In genomic region chr11:110010836-110011546, GRCm38 (mm10) we compare ENCODE assay signal across 28 mouse cellular contexts. TPM values are rescaled to one million over a fixed set of nuclear protein-coding genes. Genes with fewer than 3 reads are reported as not detected.
DNase-seq lines count a peak whose midpoint lies in the region; ATAC-seq and TF ChIP-seq lines count a peak whose summit lies in the region.
"Had no signal": no experiment of that assay in that cellular context is flagged by ENCODE, and none has a peak within 500 bp of the region (broad histone marks: within the 10 kb centered on the region; RNA-seq: fewer than 3 reads in every experiment).

No protein-coding gene starts in this region.

- no peaks in the 10 kb centered on the region for H3K27me3 ChIP-seq in liver, adult 2 months (ENCODE audit: control insufficient read depth, insufficient read depth, low read length)
- no peaks in the 10 kb centered on the region for H3K27me3 ChIP-seq in liver, embryonic 13.5 days
- H3K27me3 ChIP-seq in liver, embryonic 16.5 days (ENCODE audit: control insufficient read depth, insufficient read depth, low read depth, low read length): no peaks in the 10 kb centered on the region
- no peaks in the 10 kb centered on the region for H3K27me3 ChIP-seq in stomach, postnatal 0 days (ENCODE audit: control insufficient read depth, insufficient read depth, low read length)
- H3K27me3 ChIP-seq: embryonic facial prominence, embryonic 13.5 days; forebrain, embryonic 12.5 days; forebrain, embryonic 15.5 days; hindbrain, embryonic 12.5 days had no signal

- no peak for TF ChIP-seq CTCF in liver, adult 2 months (IDR thresholded peaks at IDR 0.05; ENCODE audit: low read depth, low read length)
- no peak for TF ChIP-seq CTCF in stomach, postnatal 0 days (IDR thresholded peaks at IDR 0.05; ENCODE audit: low read depth)
- TF ChIP-seq CTCF in left cerebral cortex, adult 2 months (IDR thresholded peaks at IDR 0.05): no peak

- TF ChIP-seq EP300 in stomach, postnatal 0 days (optimal IDR thresholded peaks at IDR 0.05): no peak

- no peak for TF ChIP-seq POLR2A in liver, adult 2 months (IDR thresholded peaks at IDR 0.05; ENCODE audit: extremely low read depth, insufficient read depth, low read length)

- no peaks in the 10 kb centered on the region for H3K9me3 ChIP-seq in liver, embryonic 13.5 days (replicated peaks)
- no peaks in the 10 kb centered on the region for H3K9me3 ChIP-seq in liver, embryonic 16.5 days (replicated peaks; ENCODE audit: control insufficient read depth, low read length)
- no peaks in the 10 kb centered on the region for H3K9me3 ChIP-seq in stomach, postnatal 0 days (ENCODE audit: control insufficient read depth, low read length)
- H3K9me3 ChIP-seq: embryonic facial prominence, embryonic 10.5 days; embryonic facial prominence, embryonic 13.5 days; forebrain, embryonic 12.5 days; forebrain, embryonic 15.5 days; hindbrain, embryonic 12.5 days had no signal

- intact Hi-C loops in left cerebral cortex, adult 2 months (cut with DNase I): no loop called here

- no peak overlapping the region for H3K4me2 ChIP-seq in liver, embryonic 13.5 days
- H3K4me2 ChIP-seq in liver, embryonic 16.5 days (ENCODE audit: low read depth, low read length): no peak overlapping the region
- no peak overlapping the region for H3K4me2 ChIP-seq in stomach, postnatal 0 days (replicated peaks; ENCODE audit: low read depth)
- H3K4me2 ChIP-seq: embryonic facial prominence, embryonic 13.5 days; forebrain, embryonic 12.5 days; forebrain, embryonic 15.5 days; heart, embryonic 11.5 days; hindbrain, embryonic 12.5 days had no signal

- ATAC-seq in liver, embryonic 13.5 days (ENCODE audit: low read depth): peak; percentile 71
- peak; percentile 93 for ATAC-seq in liver, embryonic 16.5 days (ENCODE audit: low read depth)
- ATAC-seq in stomach, postnatal 0 days (ENCODE audit: low FRiP score, low TSS enrichment): peak; percentile 71; the same call in 1 of the 2 replicates
- ATAC-seq: CD4-positive, CD25-positive, alpha-beta regulatory T cell, adult 4 months; forebrain, embryonic 15.5 days had no signal

- no peaks in the 10 kb centered on the region for H3K79me2 ChIP-seq in liver, adult 2 months (ENCODE audit: control insufficient read depth, insufficient read depth, low read length)

- DNase-seq in liver, adult 2 months (ENCODE audit: extremely low read depth, low read depth, low spot score): peak; percentile 100
- DNase-seq in liver: no peak
- no peak for DNase-seq in liver, embryonic 13.5 days
- no peak for DNase-seq in stomach, postnatal 0 days (ENCODE audit: low spot score)
- DNase-seq in left cerebral cortex, adult 2 months (ENCODE audit: extremely low spot score in 1 of 2, low spot score in 2 of 2): no peak
- no peak for DNase-seq in right cerebral cortex, postnatal 36 days (ENCODE audit: low spot score in 2 of 2)
- DNase-seq in cerebellum, adult 11-12 months: no peak
- DNase-seq: adrenal gland, adult 2 months; adrenal gland, postnatal 14 days; cerebellum, adult 11 months; cerebellum, adult 8-10 months; cerebellum, postnatal 10 days; cerebellum, postnatal 36 days; embryo, embryonic 11 days; gastrocnemius, adult 2 months; gastrocnemius, postnatal 14 days; heart, adult 11 months had no signal

- peaks cover 5% of the 10 kb centered on the region; the same call in 1 of the 2 replicates for H3K4me1 ChIP-seq in liver, adult 2 months (ENCODE audit: control insufficient read depth, insufficient read depth, low read length)
- H3K4me1 ChIP-seq in liver, embryonic 13.5 days (replicated peaks): no peaks in the 10 kb centered on the region
- H3K4me1 ChIP-seq in liver, embryonic 16.5 days (ENCODE audit: control insufficient read depth, low read depth, low read length): no peaks in the 10 kb centered on the region
- no peaks in the 10 kb centered on the region for H3K4me1 ChIP-seq in stomach, postnatal 0 days (replicated peaks; ENCODE audit: control insufficient read depth, insufficient read depth)
- H3K4me1 ChIP-seq: embryonic facial prominence, embryonic 10.5 days; embryonic facial prominence, embryonic 13.5 days; forebrain, embryonic 12.5 days; forebrain, embryonic 15.5 days; hindbrain, embryonic 12.5 days had no signal

- H3K36me3 ChIP-seq in liver, adult 2 months (ENCODE audit: control insufficient read depth, insufficient read depth, low read length): no peaks in the 10 kb centered on the region
- no peaks in the 10 kb centered on the region for H3K36me3 ChIP-seq in liver, embryonic 13.5 days
- no peaks in the 10 kb centered on the region for H3K36me3 ChIP-seq in liver, embryonic 16.5 days (ENCODE audit: control insufficient read depth, insufficient read depth)
- no peaks in the 10 kb centered on the region for H3K36me3 ChIP-seq in stomach, postnatal 0 days (ENCODE audit: control insufficient read depth, insufficient read depth, low read length)
- H3K36me3 ChIP-seq: embryonic facial prominence, embryonic 10.5 days; embryonic facial prominence, embryonic 13.5 days; forebrain, embryonic 12.5 days; forebrain, embryonic 15.5 days; hindbrain, embryonic 12.5 days had no signal

- H3K4me3 ChIP-seq in liver, adult 2 months (ENCODE audit: insufficient read depth, low read depth, low read length): no peak overlapping the region
- no peak overlapping the region for H3K4me3 ChIP-seq in liver, embryonic 13.5 days (replicated peaks)
- H3K4me3 ChIP-seq in liver, embryonic 16.5 days (ENCODE audit: low read depth, low read length): no peak overlapping the region
- H3K4me3 ChIP-seq in stomach, postnatal 0 days (ENCODE audit: low read depth, low read length): no peak overlapping the region
- H3K4me3 ChIP-seq in left cerebral cortex, adult 2 months: no peak overlapping the region
- H3K4me3 ChIP-seq: embryonic facial prominence, embryonic 10.5 days; embryonic facial prominence, embryonic 13.5 days; erythroblast, embryonic 14.5 days; forebrain, embryonic 12.5 days; forebrain, embryonic 15.5 days; gastrocnemius, adult 2 months; hindbrain, embryonic 12.5 days had no signal

- peak overlapping the region; percentile 98 for H3K27ac ChIP-seq in liver, adult 2 months (replicated peaks; ENCODE audit: insufficient read depth, low read depth, low read length)
- H3K27ac ChIP-seq in liver, embryonic 13.5 days: 0 out of 2 replicates have a peak overlapping the region, but pooled peaks have one; percentile 35
- peak overlapping the region; percentile 64 for H3K27ac ChIP-seq in liver, embryonic 16.5 days (ENCODE audit: low read length)
- H3K27ac ChIP-seq in stomach, postnatal 0 days (replicated peaks): no peak overlapping the region
- no peak overlapping the region for H3K27ac ChIP-seq in left cerebral cortex, adult 2 months
- H3K27ac ChIP-seq: embryonic facial prominence, embryonic 10.5 days; embryonic facial prominence, embryonic 13.5 days; forebrain, embryonic 12.5 days; forebrain, embryonic 15.5 days; gastrocnemius, adult 2 months; hindbrain, embryonic 12.5 days had no signal

- 7% methylated on average over 2 of the region's 2 CpGs for WGBS in liver, adult 2 months
- WGBS in liver, embryonic 13.5 days (ENCODE audit: insufficient replicate concordance): 27% methylated on average over 2 of the region's 2 CpGs
- WGBS in liver, embryonic 16.5 days (ENCODE audit: insufficient replicate concordance): 39% methylated on average over 2 of the region's 2 CpGs
- 49% methylated on average over 2 of the region's 2 CpGs for WGBS in stomach, postnatal 0 days

- no peak overlapping the region for H3K9ac ChIP-seq in liver, adult 2 months (ENCODE audit: low read depth, low read length)
- H3K9ac ChIP-seq in liver, embryonic 13.5 days: no peak overlapping the region
- no peak overlapping the region for H3K9ac ChIP-seq in liver, embryonic 16.5 days (ENCODE audit: low read depth, low read length)
- H3K9ac ChIP-seq in stomach, postnatal 0 days (ENCODE audit: low read length): no peak overlapping the region
- H3K9ac ChIP-seq: embryonic facial prominence, embryonic 13.5 days; forebrain, embryonic 12.5 days; forebrain, embryonic 15.5 days; hindbrain, embryonic 12.5 days had no signal

RNA-seq across cellular contexts. Expression of gene Abca8b, which starts 15.3 kb away (rescaled TPM):
- 35.7 and 44.2 TPM in 2 replicates for total RNA-seq in liver, adult 2 months (2014; rRNA removed)
- 8.6 and 12.2 TPM in 2 replicates for polyA plus RNA-seq in liver, adult 2 months (2012; rRNA removed)
- polyA plus RNA-seq in liver, embryonic 13.5 days (2015; fragmentation: Nextera tagmentation; extraction: Ambion mirVana): 3.2 and 4.3 TPM in 2 replicates
- 9.8 and 10.9 TPM in 2 replicates for polyA plus RNA-seq in liver, embryonic 16.5 days (2015; fragmentation: Nextera tagmentation; extraction: Ambion mirVana)
- 0.88 and 1.0 TPM in 2 replicates for polyA plus RNA-seq in stomach, postnatal 0 days (2015; fragmentation: Nextera tagmentation; extraction: Ambion mirVana)
- total RNA-seq in left cerebral cortex, adult 2 months (2021): 10 to 100 TPM; 12.1 to 12.2 TPM
- total RNA-seq: hematopoietic stem cell, adult 5-6 weeks; MEL had no signal
- polyA plus RNA-seq: erythroblast, embryonic 14.5 days had no signal

Comparison
In these comparisons a context has a peak if more than half of its experiments do, and no peak if none do; other contexts are left out.
1. H3K27ac ChIP-seq: peak in liver, adult 2 months (single experiment), liver, embryonic 13.5 days (single experiment) and liver, embryonic 16.5 days (single experiment); none in stomach, postnatal 0 days (single experiment) and left cerebral cortex, adult 2 months (single experiment).
2. Peak in every context shown above with its lines, with median percentiles within 50 percentile points of each other: ATAC-seq.